Mouse (Mus musculus) fat pad, adult 2 months (tissue): Measurements from ENCODE around the gene Ostm1.

Experiments
- DNase-seq: peaks from one replicate; pipeline ENCODE4 v3.0.0-alpha.2; 2011; ENCODE audit warnings: low read depth, low spot score; ENCODE audit errors: extremely low read depth

Ostm1 gene

GRCm38 (mm10) chr10:42678755-42679364 lies 95.2 kb downstream of the Ostm1 start:
- DNase-seq = no peak

DNA sequence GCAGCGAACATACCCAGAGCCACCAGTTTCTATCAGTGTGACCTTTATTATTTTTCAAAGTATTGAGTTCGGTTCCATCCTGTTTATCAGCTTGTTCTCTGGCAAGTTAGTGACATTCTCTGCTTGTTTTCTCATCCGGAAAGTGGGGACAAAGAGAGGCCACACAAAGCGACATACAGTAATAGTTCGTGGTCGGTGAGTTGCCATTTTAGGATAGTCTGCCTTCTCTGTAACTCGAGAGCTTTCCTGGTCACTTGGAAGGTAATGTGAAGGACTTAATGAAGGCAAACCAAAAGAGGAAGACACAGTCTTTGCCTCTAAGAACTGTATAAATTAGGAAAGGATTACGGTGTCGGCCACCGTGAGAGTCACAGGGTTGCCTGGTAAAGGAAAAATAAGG lies 96.0 kb downstream of the Ostm1 start:
- DNase-seq = no peak

- no peak for DNase-seq
Measured at GRCm38 (mm10) chr10:42680582-42681001, 97.0 kb downstream of the Ostm1 start.

GRCm38 (mm10) chr10:42682421-42682820 lies 98.8 kb downstream of the Ostm1 start:
- no peak for DNase-seq

DNA sequence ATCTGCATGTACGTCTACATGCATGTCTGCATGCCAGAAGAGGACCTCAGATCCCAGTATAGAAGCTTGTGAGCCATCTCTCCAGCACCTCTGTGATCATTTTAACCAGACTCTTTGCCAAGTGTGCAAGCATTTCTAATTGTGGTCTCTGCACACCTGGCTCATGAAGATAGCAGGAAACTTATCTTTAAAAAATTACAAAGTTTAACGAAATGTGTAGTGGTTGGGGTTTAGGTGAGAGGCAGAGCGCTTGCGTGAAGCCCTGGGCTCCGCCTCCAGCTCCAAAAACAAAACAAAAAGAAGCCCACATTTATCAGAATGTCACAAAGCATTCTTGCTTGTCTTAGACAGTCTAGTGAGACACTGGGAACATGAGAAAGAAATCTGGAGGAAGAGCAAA lies 104.3 kb downstream of the Ostm1 start:
- DNase-seq = no peak

DNA sequence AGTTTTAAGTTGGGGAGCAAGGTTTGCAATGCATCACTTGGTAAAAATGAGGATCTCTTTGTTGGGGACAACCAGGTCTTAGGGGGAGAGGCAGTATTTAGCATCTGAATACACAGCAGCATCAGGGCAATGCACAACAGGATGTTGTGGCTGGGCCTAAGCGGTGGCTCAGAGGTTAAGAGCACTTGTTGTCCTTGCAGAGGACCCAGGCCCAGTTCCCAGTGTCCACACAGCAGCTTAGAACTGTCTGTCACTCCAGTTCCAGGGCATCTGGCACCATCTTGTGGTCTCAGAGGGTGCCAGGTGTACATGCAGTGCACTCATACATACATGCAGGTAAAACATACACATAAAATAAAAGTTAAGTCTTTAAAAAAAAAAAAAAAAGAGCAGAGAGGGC lies 106.1 kb downstream of the Ostm1 start:
- DNase-seq = no peak

GRCm38 (mm10) chr10:42690233-42691028 lies 106.8 kb downstream of the Ostm1 start:
- no peak for DNase-seq

DNA sequence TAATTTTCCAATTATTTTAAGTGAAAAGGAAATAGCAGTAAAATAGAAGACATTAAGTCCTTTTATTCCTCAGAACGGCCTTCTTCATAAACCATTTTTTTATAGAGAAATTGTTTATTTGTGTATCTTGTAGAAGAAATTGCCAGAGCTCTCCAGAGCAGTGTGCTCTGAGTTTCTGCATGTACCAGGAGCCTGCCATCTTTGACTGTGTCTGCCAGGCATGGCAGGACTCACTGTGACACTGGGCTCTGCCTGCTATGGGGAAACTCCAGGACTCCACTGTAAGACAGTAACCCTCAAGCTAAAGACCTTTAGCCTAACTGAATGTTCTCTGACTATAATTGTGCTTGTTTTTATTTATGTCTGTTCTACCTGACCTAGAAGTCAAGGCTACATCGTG lies 107.4 kb downstream of the Ostm1 start:
- DNase-seq = no peak

GRCm38 (mm10) chr10:42692095-42692494 lies 108.5 kb downstream of the Ostm1 start:
- DNase-seq = no peak

DNA sequence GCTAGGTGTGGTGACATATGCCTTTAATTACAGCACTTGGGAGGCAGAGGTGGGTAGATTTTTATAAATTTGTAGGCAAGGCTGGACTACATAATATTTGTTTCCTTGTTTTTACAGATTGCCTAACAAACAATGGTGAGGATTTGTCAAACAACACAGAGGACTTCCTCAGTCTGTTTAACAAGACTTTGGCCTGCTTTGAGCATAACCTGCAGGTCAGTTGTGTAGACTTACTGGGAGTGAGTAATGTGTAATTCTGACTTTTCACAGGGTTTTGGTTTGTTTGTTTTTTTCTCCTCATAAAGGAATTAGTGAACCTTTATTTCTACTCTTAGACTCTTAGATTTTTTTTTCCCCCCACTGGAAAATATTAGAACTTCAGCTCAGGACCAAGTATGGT lies 109.2 kb downstream of the Ostm1 start:
- no peak for DNase-seq

DNA sequence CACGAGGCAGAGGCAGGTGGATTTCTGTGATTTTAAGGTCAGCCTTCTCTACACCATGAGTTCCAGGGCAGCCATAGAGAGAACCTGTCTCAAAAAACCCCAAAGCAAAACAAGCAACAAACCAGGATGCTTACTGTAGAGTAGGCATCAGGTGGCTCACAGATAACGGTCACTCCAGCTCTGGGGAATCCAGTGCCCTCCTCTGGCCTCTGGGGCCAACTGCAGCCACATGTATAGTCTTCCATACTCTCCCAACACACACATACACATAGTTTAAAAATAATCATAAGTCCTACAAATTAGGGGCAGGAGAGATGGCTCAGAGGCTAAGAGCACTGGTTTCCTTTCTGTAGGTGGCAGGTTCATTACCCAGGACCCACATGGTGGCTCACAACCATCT lies 109.9 kb downstream of the Ostm1 start:
- no peak for DNase-seq

GRCm38 (mm10) chr10:42696361-42696760 lies 112.7 kb downstream of the Ostm1 start:
- no peak for DNase-seq

DNA sequence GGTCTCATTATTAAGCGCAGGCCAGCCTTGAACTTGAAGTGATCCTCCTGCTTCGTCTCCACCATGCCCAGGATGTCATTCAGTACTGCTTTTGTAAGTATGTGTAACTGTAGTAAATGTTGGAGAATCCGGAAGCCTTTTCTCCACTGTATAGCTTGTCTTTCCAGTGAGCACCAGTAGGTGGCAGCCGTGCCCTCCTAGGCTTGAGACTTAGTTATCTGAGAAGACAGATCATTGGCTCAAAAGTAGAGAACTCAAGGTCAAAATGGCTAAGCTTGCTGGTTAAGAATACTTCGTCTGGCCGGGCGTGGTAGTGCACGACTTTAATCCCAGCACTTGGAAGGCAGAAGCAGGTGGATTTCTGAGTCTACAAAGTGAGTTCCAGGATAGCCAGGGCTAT lies 113.4 kb downstream of the Ostm1 start:
- DNase-seq = no peak

DNA sequence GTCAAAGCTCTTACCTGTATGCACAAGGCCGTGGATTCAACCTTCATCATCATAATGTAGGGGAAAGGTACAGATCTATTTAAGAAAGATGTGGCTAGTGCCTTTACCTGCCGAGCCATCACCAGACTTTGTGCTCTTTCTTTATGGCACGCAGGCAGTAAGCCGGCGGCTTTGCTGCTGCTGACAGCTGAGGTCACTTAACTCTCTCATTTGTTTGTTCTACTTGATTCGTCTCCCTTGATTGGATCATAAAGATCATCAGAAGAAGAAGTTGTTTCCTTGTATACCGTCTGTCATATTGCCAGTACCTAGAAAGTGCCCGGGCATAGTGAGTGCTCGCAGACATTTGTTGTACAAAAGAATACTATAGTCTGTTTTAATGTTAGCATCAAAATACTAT lies 114.8 kb downstream of the Ostm1 start:
- no peak for DNase-seq

- no peak for DNase-seq
Measured at GRCm38 (mm10) chr10:42698994-42699393, 115.4 kb downstream of the Ostm1 start.

DNA sequence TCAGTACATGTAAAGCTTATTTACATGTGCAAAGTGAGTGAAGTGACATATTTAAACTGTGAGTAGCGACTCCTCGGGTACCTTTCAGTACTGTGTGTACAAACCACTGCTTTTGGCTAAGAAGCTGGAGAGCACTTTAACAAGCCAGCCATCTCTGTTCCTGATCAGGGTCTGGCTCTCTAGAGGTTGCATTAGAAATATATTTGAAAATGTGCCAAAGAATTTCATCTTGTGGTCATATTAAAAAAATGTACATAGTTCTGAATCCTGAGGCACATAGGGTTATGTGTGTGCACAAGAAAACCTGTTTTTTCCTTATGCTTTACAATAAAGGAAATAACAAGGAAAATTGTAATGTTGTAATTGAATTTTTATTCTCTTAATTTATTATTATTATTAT lies 118.5 kb downstream of the Ostm1 start:
- DNase-seq = no peak

- no peak for DNase-seq
Measured at GRCm38 (mm10) chr10:42714676-42715075, 131.1 kb downstream of the Ostm1 start.

GRCm38 (mm10) chr10:42715366-42716035 lies 131.9 kb downstream of the Ostm1 start:
- no peak for DNase-seq

- no peak for DNase-seq
Measured at GRCm38 (mm10) chr10:42722116-42722515, 138.5 kb downstream of the Ostm1 start.

- peak; percentile 86 for DNase-seq
Measured at GRCm38 (mm10) chr10:42723275-42724232, 139.9 kb downstream of the Ostm1 start.

- DNase-seq = no peak
Measured at GRCm38 (mm10) chr10:42729607-42730006, 146.0 kb downstream of the Ostm1 start.
